Mouse (Mus musculus): ENCODE data around the gene Hmcn1. TPM values are rescaled to one million over a fixed set of nuclear protein-coding genes. Genes with fewer than 3 reads are reported as not detected.
A peak's percentile ranks its signal among the peaks of the same experiment; 100 is the strongest.

Gene Hmcn1
- polyA plus RNA-seq, 1 experiment from 2014 or later, result 25.5 TPM

GRCm38 (mm10) chr1:150942143-150942542 is 51.1 kb downstream of the Hmcn1 start:
- H3K27me3 ChIP-seq (ENCODE audit: control insufficient read depth, insufficient read depth, low read length), result no peaks in the 10 kb centered on the region
- ATAC-seq (replicated peaks; ENCODE audit: insufficient number of reproducible peaks, low FRiP score, low TSS enrichment, low read depth) (no peak), DNase-seq (ENCODE audit: low spot score) (no peak)
- H3K4me1 ChIP-seq (ENCODE audit: control insufficient read depth, insufficient read depth, low read length), result no peaks in the 10 kb centered on the region
- no peak overlapping the region for H3K4me2 ChIP-seq (ENCODE audit: low read depth, low read length)
- no peak overlapping the region for H3K9ac ChIP-seq (replicated peaks; ENCODE audit: low read length)
- WGBS, result 72% methylated on average over 2 of the region's 2 CpGs
- H3K4me3 ChIP-seq (ENCODE audit: low read depth, low read length), result no peak overlapping the region
- H3K27ac ChIP-seq (replicated peaks; ENCODE audit: low read depth, low read length), result no peak overlapping the region
- no peaks in the 10 kb centered on the region for H3K9me3 ChIP-seq (replicated peaks; ENCODE audit: control insufficient read depth, low read length)
- no peaks in the 10 kb centered on the region for H3K36me3 ChIP-seq (replicated peaks; ENCODE audit: control insufficient read depth, insufficient read depth, low read depth, low read length)

- ATAC-seq (replicated peaks; ENCODE audit: insufficient number of reproducible peaks, low FRiP score, low TSS enrichment, low read depth), result no peak
- no peak for DNase-seq (ENCODE audit: low spot score)
Measured at GRCm38 (mm10) chr1:150936821-150937220, 56.4 kb downstream of the Hmcn1 start.

GRCm38 (mm10) chr1:150933616-150934015 is 59.6 kb downstream of the Hmcn1 start:
- ATAC-seq (replicated peaks; ENCODE audit: insufficient number of reproducible peaks, low FRiP score, low TSS enrichment, low read depth) (0 out of 2 replicates have a peak, but pooled peaks have one; percentile 56), DNase-seq (ENCODE audit: low spot score) (peak; percentile 71)
- H3K9me3 ChIP-seq (replicated peaks; ENCODE audit: control insufficient read depth, low read length), result no peaks in the 10 kb centered on the region
- H3K4me3 ChIP-seq (ENCODE audit: low read depth, low read length), result no peak overlapping the region
- H3K27me3 ChIP-seq (ENCODE audit: control insufficient read depth, insufficient read depth, low read length), result no peaks in the 10 kb centered on the region
- H3K36me3 ChIP-seq (replicated peaks; ENCODE audit: control insufficient read depth, insufficient read depth, low read depth, low read length), result no peaks in the 10 kb centered on the region
- H3K9ac ChIP-seq (replicated peaks; ENCODE audit: low read length), result no peak overlapping the region
- H3K4me2 ChIP-seq (ENCODE audit: low read depth, low read length), result 0 out of 2 replicates have a peak overlapping the region, but pooled peaks have one; percentile 3
- H3K4me1 ChIP-seq (ENCODE audit: control insufficient read depth, insufficient read depth, low read length), result no peaks in the 10 kb centered on the region
- H3K27ac ChIP-seq (replicated peaks; ENCODE audit: low read depth, low read length), result no peak overlapping the region
- 26% methylated on average over 9 of the region's 9 CpGs for WGBS

More at GRCm38 (mm10) chr1:150936821-150937220, 56.4 kb downstream of the Hmcn1 start:
- Histone ChIP-seq H3K9me3 (replicated peaks; ENCODE audit: control insufficient read depth, low read length) (no peaks in the 10 kb centered on the region), H3K9ac (replicated peaks; ENCODE audit: low read length) (no peak overlapping the region), H3K27ac (replicated peaks; ENCODE audit: low read depth, low read length) (no peak overlapping the region), H3K36me3 (replicated peaks; ENCODE audit: control insufficient read depth, insufficient read depth, low read depth, low read length) (no peaks in the 10 kb centered on the region), H3K4me3 (ENCODE audit: low read depth, low read length) (no peak overlapping the region), H3K4me2 (ENCODE audit: low read depth, low read length) (no peak overlapping the region), H3K4me1 (ENCODE audit: control insufficient read depth, insufficient read depth, low read length) (no peaks in the 10 kb centered on the region), H3K27me3 (ENCODE audit: control insufficient read depth, insufficient read depth, low read length) (no peaks in the 10 kb centered on the region)
- WGBS, result 50% methylated on average over 4 of the region's 4 CpGs

DNA sequence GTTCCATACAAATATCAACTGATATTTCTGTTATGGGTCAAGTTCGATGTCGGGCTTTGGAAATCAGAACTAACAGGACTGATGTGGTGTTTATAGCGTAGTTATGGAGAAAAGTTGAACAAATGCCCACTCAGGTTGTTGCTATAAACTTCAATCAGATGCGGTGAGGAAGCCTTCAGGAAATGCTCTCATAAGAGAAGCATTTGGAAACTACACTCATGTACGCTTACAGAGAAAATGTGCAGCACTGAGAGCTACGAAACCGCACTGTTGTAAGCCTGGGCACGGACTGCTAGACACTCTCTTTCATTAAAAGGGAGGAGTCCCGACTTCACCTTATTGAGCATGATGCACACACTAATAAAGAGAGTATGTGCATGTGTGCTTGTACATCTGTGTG is 72.4 kb downstream of the Hmcn1 start:
- no peaks in the 10 kb centered on the region for H3K36me3 ChIP-seq (replicated peaks; ENCODE audit: control insufficient read depth, insufficient read depth, low read depth, low read length)
- no peak overlapping the region for H3K4me3 ChIP-seq (ENCODE audit: low read depth, low read length)
- H3K4me1 ChIP-seq (ENCODE audit: control insufficient read depth, insufficient read depth, low read length), result no peaks in the 10 kb centered on the region
- no peak overlapping the region for H3K4me2 ChIP-seq (ENCODE audit: low read depth, low read length)
- no peak for DNase-seq (ENCODE audit: low spot score)
- 85% methylated on average over 9 of the region's 9 CpGs for WGBS
- no peaks in the 10 kb centered on the region for H3K27me3 ChIP-seq (ENCODE audit: control insufficient read depth, insufficient read depth, low read length)
- no peak for ATAC-seq (replicated peaks; ENCODE audit: insufficient number of reproducible peaks, low FRiP score, low TSS enrichment, low read depth)
- no peaks in the 10 kb centered on the region for H3K9me3 ChIP-seq (replicated peaks; ENCODE audit: control insufficient read depth, low read length)
- no peak overlapping the region for H3K9ac ChIP-seq (replicated peaks; ENCODE audit: low read length)
- no peak overlapping the region for H3K27ac ChIP-seq (replicated peaks; ENCODE audit: low read depth, low read length)

DNA sequence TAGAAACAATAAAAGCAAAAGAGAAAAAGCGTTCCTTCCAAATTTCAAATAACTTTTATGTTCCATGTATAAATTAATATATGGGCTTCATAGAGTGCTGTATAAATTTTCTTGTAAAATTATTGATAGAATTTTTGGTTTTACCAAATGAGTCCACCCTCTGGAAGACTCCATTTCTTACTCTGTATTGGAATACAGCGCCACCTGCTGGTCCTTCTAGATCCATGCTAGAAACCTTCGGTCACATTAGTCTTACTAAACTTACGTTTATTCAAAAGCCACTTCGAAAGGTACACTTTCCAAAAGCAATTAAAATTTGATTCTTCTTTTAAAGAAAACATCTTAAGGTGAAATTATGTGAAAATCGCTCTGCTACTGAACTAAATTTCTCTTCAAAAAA is 73.0 kb downstream of the Hmcn1 start:
- H3K27me3 ChIP-seq (ENCODE audit: control insufficient read depth, insufficient read depth, low read length), result no peaks in the 10 kb centered on the region
- H3K36me3 ChIP-seq (replicated peaks; ENCODE audit: control insufficient read depth, insufficient read depth, low read depth, low read length), result no peaks in the 10 kb centered on the region
- no peak overlapping the region for H3K4me3 ChIP-seq (ENCODE audit: low read depth, low read length)
- H3K9me3 ChIP-seq (replicated peaks; ENCODE audit: control insufficient read depth, low read length), result no peaks in the 10 kb centered on the region
- H3K9ac ChIP-seq (replicated peaks; ENCODE audit: low read length), result no peak overlapping the region
- no peak for ATAC-seq (replicated peaks; ENCODE audit: insufficient number of reproducible peaks, low FRiP score, low TSS enrichment, low read depth)
- no peaks in the 10 kb centered on the region for H3K4me1 ChIP-seq (ENCODE audit: control insufficient read depth, insufficient read depth, low read length)
- peak; percentile 84 for DNase-seq (ENCODE audit: low spot score)
- no peak overlapping the region for H3K4me2 ChIP-seq (ENCODE audit: low read depth, low read length)
- no peak overlapping the region for H3K27ac ChIP-seq (replicated peaks; ENCODE audit: low read depth, low read length)
- WGBS, result 54% methylated on average over 6 of the region's 6 CpGs

DNA sequence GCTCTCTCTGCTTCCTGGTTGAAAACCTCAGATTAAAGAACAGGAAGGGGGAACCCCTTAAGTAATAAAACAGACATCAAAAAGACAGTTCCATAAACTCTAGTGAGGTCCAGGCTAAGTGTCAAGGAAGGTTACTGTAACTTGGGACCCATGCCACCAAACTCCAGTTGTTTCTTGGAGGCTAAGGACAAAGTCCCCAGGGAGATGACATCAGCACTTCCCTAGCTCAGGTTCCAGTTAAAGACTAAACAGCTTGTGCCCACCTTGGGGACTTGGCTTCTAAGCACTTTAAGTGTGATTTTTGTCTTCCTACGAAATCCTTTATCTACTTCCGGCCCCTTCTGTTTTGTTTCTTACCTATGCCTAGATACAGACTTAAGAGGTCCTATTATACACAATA is 78.3 kb downstream of the Hmcn1 start:
- 76% methylated on average over 2 of the region's 2 CpGs for WGBS

GRCm38 (mm10) chr1:150913586-150914136 is 79.6 kb downstream of the Hmcn1 start:
- Histone ChIP-seq H3K36me3 (replicated peaks; ENCODE audit: control insufficient read depth, insufficient read depth, low read depth, low read length) (no peaks in the 10 kb centered on the region), H3K4me3 (ENCODE audit: low read depth, low read length) (no peak overlapping the region), H3K4me2 (ENCODE audit: low read depth, low read length) (no peak overlapping the region), H3K4me1 (ENCODE audit: control insufficient read depth, insufficient read depth, low read length) (no peaks in the 10 kb centered on the region), H3K9me3 (replicated peaks; ENCODE audit: control insufficient read depth, low read length) (no peaks in the 10 kb centered on the region), H3K9ac (replicated peaks; ENCODE audit: low read length) (no peak overlapping the region), H3K27ac (replicated peaks; ENCODE audit: low read depth, low read length) (no peak overlapping the region), H3K27me3 (ENCODE audit: control insufficient read depth, insufficient read depth, low read length) (no peaks in the 10 kb centered on the region)
- ATAC-seq (replicated peaks; ENCODE audit: insufficient number of reproducible peaks, low FRiP score, low TSS enrichment, low read depth) (no peak), DNase-seq (ENCODE audit: low spot score) (no peak)
- WGBS, result 85% methylated on average over 5 of the region's 5 CpGs

More for the DNA sequence above, 78.3 kb downstream of the Hmcn1 start:
- H3K4me3 ChIP-seq (ENCODE audit: low read depth, low read length), result no peak overlapping the region
- H3K9ac ChIP-seq (replicated peaks; ENCODE audit: low read length), result no peak overlapping the region
- no peaks in the 10 kb centered on the region for H3K27me3 ChIP-seq (ENCODE audit: control insufficient read depth, insufficient read depth, low read length)
- H3K36me3 ChIP-seq (replicated peaks; ENCODE audit: control insufficient read depth, insufficient read depth, low read depth, low read length), result no peaks in the 10 kb centered on the region
- no peak overlapping the region for H3K27ac ChIP-seq (replicated peaks; ENCODE audit: low read depth, low read length)
- H3K9me3 ChIP-seq (replicated peaks; ENCODE audit: control insufficient read depth, low read length), result no peaks in the 10 kb centered on the region
- H3K4me2 ChIP-seq (ENCODE audit: low read depth, low read length), result no peak overlapping the region
- ATAC-seq (replicated peaks; ENCODE audit: insufficient number of reproducible peaks, low FRiP score, low TSS enrichment, low read depth) (no peak), DNase-seq (ENCODE audit: low spot score) (peak; percentile 36)
- no peaks in the 10 kb centered on the region for H3K4me1 ChIP-seq (ENCODE audit: control insufficient read depth, insufficient read depth, low read length)

DNA sequence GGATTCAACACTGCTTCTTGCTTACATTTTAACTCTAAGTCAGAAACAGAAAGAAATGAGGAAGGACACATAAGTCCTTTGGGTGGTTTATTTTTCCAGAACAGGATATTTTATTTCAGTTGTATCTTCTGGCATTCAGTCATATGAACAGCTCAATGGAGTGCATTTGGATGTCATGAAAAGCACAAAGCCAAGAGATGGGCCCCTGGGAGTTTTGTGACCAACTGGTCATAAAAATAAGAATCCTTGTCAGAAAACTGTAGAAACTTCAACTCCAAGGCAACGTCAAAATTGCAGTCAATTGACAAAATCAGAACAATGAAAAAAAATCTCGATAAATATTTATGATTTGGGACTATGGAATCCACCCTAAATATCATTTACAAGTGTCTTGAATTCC is 83.6 kb downstream of the Hmcn1 start:
- Histone ChIP-seq H3K27me3 (ENCODE audit: control insufficient read depth, insufficient read depth, low read length) (no peaks in the 10 kb centered on the region), H3K36me3 (replicated peaks; ENCODE audit: control insufficient read depth, insufficient read depth, low read depth, low read length) (no peaks in the 10 kb centered on the region), H3K4me1 (ENCODE audit: control insufficient read depth, insufficient read depth, low read length) (no peaks in the 10 kb centered on the region), H3K9ac (replicated peaks; ENCODE audit: low read length) (no peak overlapping the region), H3K4me2 (ENCODE audit: low read depth, low read length) (no peak overlapping the region), H3K27ac (replicated peaks; ENCODE audit: low read depth, low read length) (no peak overlapping the region), H3K9me3 (replicated peaks; ENCODE audit: control insufficient read depth, low read length) (no peaks in the 10 kb centered on the region), H3K4me3 (ENCODE audit: low read depth, low read length) (no peak overlapping the region)
- DNase-seq (ENCODE audit: low spot score) (no peak), ATAC-seq (replicated peaks; ENCODE audit: insufficient number of reproducible peaks, low FRiP score, low TSS enrichment, low read depth) (no peak)
- 90% methylated on average over 2 of the region's 2 CpGs for WGBS

Measured in embryonic facial prominence, embryonic 11.5 days (tissue).